Mouse (Mus musculus) MEL (cell line): ENCODE measurements around the gene Col18a1. TPM values are rescaled to one million over a fixed set of nuclear protein-coding genes. Genes with fewer than 3 reads are reported as not detected.

ENCODE experiments used
- DNase-seq: peaks from one replicate; pipeline ENCODE4 v3.0.0; 2011; ENCODE audit warnings: low read depth, low spot score
- H3K27ac ChIP-seq: 2 replicates; pipeline ENCODE4 v1.5.1; 2012; ENCODE audit warnings: low read depth, mild to moderate bottlenecking, control low read depth, low read length, moderate library complexity; ENCODE audit not compliant: control insufficient read depth
- H3K27me3 ChIP-seq, 2 experiments: fragments of 150-350 bp in 1 of 2; sonication (generic) in 1 of 2; 2 replicates each; pipeline ENCODE4 v1.6.1; 2012; ENCODE audit warnings: low read length in 2 of 2, mild to moderate bottlenecking in 2 of 2, improper control_type of control experiment in 1 of 2, moderate library complexity in 1 of 2; ENCODE audit not compliant: insufficient read depth in 2 of 2, control insufficient read depth in 1 of 2
- H3K36me3 ChIP-seq, 2 experiments: 2 replicates each; pipeline ENCODE4 v1.6.1; 2012 to 2014; ENCODE audit warnings: low read length in 2 of 2, improper control_type of control experiment in 1 of 2, inconsistent platforms in 1 of 2, mild to moderate bottlenecking in 1 of 2; ENCODE audit not compliant: insufficient read depth in 2 of 2, control insufficient read depth in 1 of 2
- H3K4me1 ChIP-seq, 2 experiments: fragments of 150-350 bp in 1 of 2; sonication (generic) in 1 of 2; 2 replicates each; pipeline ENCODE4 v1.6.1; 2012; ENCODE audit warnings: low read length in 2 of 2, improper control_type of control experiment in 1 of 2, mild to moderate bottlenecking in 1 of 2; ENCODE audit not compliant: insufficient read depth in 2 of 2, control insufficient read depth in 1 of 2
- H3K4me3 ChIP-seq, 2 experiments: fragments of 150-350 bp in 1 of 2; sonication (generic) in 1 of 2; 2 replicates each; pipeline ENCODE4 v1.5.1; 2012; ENCODE audit warnings: low read depth in 2 of 2, low read length in 2 of 2, mild to moderate bottlenecking in 2 of 2, moderate library complexity in 2 of 2, control low read depth in 1 of 2, improper control_type of control experiment in 1 of 2; ENCODE audit not compliant: control insufficient read depth in 1 of 2, insufficient read depth in 1 of 2
- H3K79me2 ChIP-seq: 2 replicates; pipeline ENCODE4 v1.6.1; 2012; ENCODE audit warnings: mild to moderate bottlenecking, low read length, moderate library complexity; ENCODE audit not compliant: control insufficient read depth, poor library complexity, insufficient read depth
- H3K9ac ChIP-seq: 2 replicates; pipeline ENCODE4 v1.6.1; 2012; ENCODE audit warnings: low read depth, mild to moderate bottlenecking, control low read depth, low read length, moderate library complexity; ENCODE audit not compliant: control insufficient read depth, poor library complexity, severe bottlenecking
- H3K9me3 ChIP-seq: fragments of 150-350 bp; sonication (generic); replicated peaks from 2 replicates; pipeline ENCODE4 v1.6.1; 2012; ENCODE audit warnings: mild to moderate bottlenecking, low read length, improper control_type of control experiment, moderate library complexity; ENCODE audit not compliant: insufficient read depth
- BHLHE40 ChIP-seq: IDR thresholded peaks from 2 replicates; pipeline ENCODE4 v1.6.1; 2012; ENCODE audit warnings: low read depth, mild to moderate bottlenecking, inconsistent platforms, low read length, improper control_type of control experiment, borderline replicate concordance
- CHD1 ChIP-seq: IDR thresholded peaks from 2 replicates; pipeline ENCODE4 v1.6.1; 2012; ENCODE audit warnings: low read depth, mild to moderate bottlenecking, inconsistent platforms, low read length, improper control_type of control experiment
- E2F4 ChIP-seq: IDR thresholded peaks from 2 replicates; pipeline ENCODE4 v1.6.1; 2011; ENCODE audit warnings: low read depth, low read length, improper control_type of control experiment, borderline replicate concordance
- ELF1 ChIP-seq: IDR thresholded peaks from 2 replicates; pipeline ENCODE4 v1.6.1; 2014; ENCODE audit warnings: low read depth, mild to moderate bottlenecking, inconsistent platforms, low read length, improper control_type of control experiment, moderate library complexity
- EP300 ChIP-seq, 2 experiments: IDR thresholded peaks; 2 replicates each; pipeline ENCODE4 v1.6.1; 2011; ENCODE audit warnings: improper control_type of control experiment in 2 of 2, low read length in 2 of 2, low read depth in 1 of 2, mild to moderate bottlenecking in 1 of 2
- ETS1 ChIP-seq: IDR thresholded peaks from 2 replicates; pipeline ENCODE4 v1.6.1; 2012; ENCODE audit warnings: low read depth, mild to moderate bottlenecking, inconsistent platforms, low read length, improper control_type of control experiment, moderate library complexity
- GABPA ChIP-seq: IDR thresholded peaks from 2 replicates; pipeline ENCODE4 v1.6.1; 2012; ENCODE audit warnings: low read depth, mild to moderate bottlenecking, inconsistent platforms, low read length, improper control_type of control experiment, moderate library complexity
- HCFC1 ChIP-seq: IDR thresholded peaks from 2 replicates; pipeline ENCODE4 v1.6.1; 2012; ENCODE audit warnings: low read depth, mild to moderate bottlenecking, inconsistent platforms, low read length, improper control_type of control experiment, moderate library complexity
- JUND ChIP-seq: IDR thresholded peaks from 2 replicates; pipeline ENCODE4 v1.6.1; 2011; ENCODE audit warnings: low read depth, mild to moderate bottlenecking, improper control_type of control experiment, low read length
- MAZ ChIP-seq: IDR thresholded peaks from 2 replicates; pipeline ENCODE4 v1.6.1; 2012; ENCODE audit warnings: low read depth, mild to moderate bottlenecking, inconsistent platforms, low read length, improper control_type of control experiment
- MXI1 ChIP-seq: IDR thresholded peaks from 2 replicates; pipeline ENCODE4 v1.6.1; 2011; ENCODE audit warnings: mild to moderate bottlenecking, low read depth, low read length, improper control_type of control experiment
- RCOR1 ChIP-seq: IDR thresholded peaks from 2 replicates; pipeline ENCODE4 v1.6.1; 2012; ENCODE audit warnings: low read depth, mild to moderate bottlenecking, inconsistent platforms, low read length, improper control_type of control experiment
- SIN3A ChIP-seq: IDR thresholded peaks from 2 replicates; pipeline ENCODE4 v1.6.1; 2012; ENCODE audit warnings: low read length, improper control_type of control experiment, inconsistent platforms
- TAL1 ChIP-seq: IDR thresholded peaks from 2 replicates; pipeline ENCODE4 v1.6.1; 2012; ENCODE audit warnings: mild to moderate bottlenecking, inconsistent platforms, low read length, moderate library complexity, mixed read lengths
- ZKSCAN1 ChIP-seq: IDR thresholded peaks from 2 replicates; pipeline ENCODE4 v1.6.1; 2012; ENCODE audit warnings: low read depth, mild to moderate bottlenecking, inconsistent platforms, low read length, improper control_type of control experiment, moderate library complexity
- ZMIZ1 ChIP-seq: IDR thresholded peaks from 2 replicates; pipeline ENCODE4 v1.6.1; 2012; ENCODE audit warnings: low read depth, mild to moderate bottlenecking, inconsistent platforms, low read length, improper control_type of control experiment, moderate library complexity
- ZNF384 ChIP-seq: IDR thresholded peaks from 2 replicates; pipeline ENCODE4 v1.6.1; 2012; ENCODE audit warnings: low read depth, mild to moderate bottlenecking, inconsistent platforms, low read length, improper control_type of control experiment
- polyA plus RNA-seq, 2 experiments: library from polyadenylated mRNA; stranded (reverse) in 1 of 2; unstranded in 1 of 2; fragments of >175 nt in 1 of 2; fragments of >200 nt in 1 of 2; gene quantifications; 2 replicates each; pipeline versions ENCODE4 v1.2.1 to v1.2.4; 2012; ENCODE audit warnings: low replicate concordance in 2 of 2, low read depth in 1 of 2; ENCODE audit not compliant: insufficient read length in 2 of 2, insufficient read depth in 1 of 2, missing spikeins in 1 of 2
- total RNA-seq: library from RNA; depleted of rRNA; stranded (reverse); fragments of 300-350 nt; gene quantifications from 2 replicates; pipeline ENCODE4 v1.2.3, GENCODE M21; 2012; rRNA removed

Gene Col18a1
- total and polyA plus RNA-seq, 3 experiments = 0.46 to 1.3 TPM; not detected in 1

- H3K36me3 ChIP-seq = no peaks in the 10 kb centered on the region
- no peak overlapping the region for H3K27ac ChIP-seq
- no peaks in the 10 kb centered on the region for H3K79me2 ChIP-seq
- H3K9ac ChIP-seq = no peak overlapping the region
- H3K4me3 ChIP-seq = no peak overlapping the region
- H3K9me3 ChIP-seq = no peaks in the 10 kb centered on the region
- H3K4me1 ChIP-seq = no peaks in the 10 kb centered on the region
- peaks cover 0 to 1% of the 10 kb centered on the region in 2 experiments; a peak in 2 of 4 replicates for H3K27me3 ChIP-seq
- DNase-seq = no peak
- no peak for TF ChIP-seq SIN3A
- TF ChIP-seq ZMIZ1 = no peak
- no peak for TF ChIP-seq E2F4
- TF ChIP-seq GABPA = no peak
- no peak for TF ChIP-seq ZKSCAN1
Measured at GRCm38 (mm10) chr10:77007433-77008108, 158.8 kb downstream of the Col18a1 start.

- Histone ChIP-seq H3K4me1 (no peaks in the 10 kb centered on the region), H3K27me3 (peaks cover 0 to 3% of the 10 kb centered on the region in 2 experiments; a peak in 2 of 4 replicates), H3K9me3 (no peaks in the 10 kb centered on the region), H3K79me2 (no peaks in the 10 kb centered on the region), H3K4me3 (no peak overlapping the region), H3K36me3 (no peaks in the 10 kb centered on the region), H3K27ac (no peak overlapping the region), H3K9ac (no peak overlapping the region)
- DNase-seq = no peak
- no peak for TF ChIP-seq CHD1
- no peak for TF ChIP-seq EP300 (IDR thresholded peaks at IDR 0.05; ENCODE audit: low read depth in 1 of 2, low read length in 2 of 2)
- TF ChIP-seq ELF1 = no peak
- TF ChIP-seq ZNF384 = no peak
- TF ChIP-seq MXI1 = no peak
- no peak for TF ChIP-seq E2F4
- TF ChIP-seq BHLHE40 = no peak
- no peak for TF ChIP-seq JUND
- TF ChIP-seq ZMIZ1 = no peak
- no peak for TF ChIP-seq HCFC1
- TF ChIP-seq RCOR1 = no peak
- TF ChIP-seq ETS1 = no peak
- no peak for TF ChIP-seq GABPA
- TF ChIP-seq MAZ = no peak
- no peak for TF ChIP-seq SIN3A
- TF ChIP-seq ZKSCAN1 = no peak
- TF ChIP-seq TAL1 = no peak
Measured at GRCm38 (mm10) chr10:77004936-77005335, 161.4 kb downstream of the Col18a1 start.

Other genes starting within 250 kb of the Col18a1 start
- 1.1 and 1.2 TPM in 2 replicates for gene Pcbp3, start 204.7 kb downstream of the Col18a1 start, total RNA-seq
- gene Pcbp3, start 204.7 kb downstream of the Col18a1 start, polyA plus RNA-seq = 1 to 10 TPM in 1 of 2 experiments, not detected in 1; 3.3 TPM
- gene Slc19a1, start 134.3 kb downstream of the Col18a1 start, total RNA-seq = 57.7 and 65.3 TPM in 2 replicates
- 10 to 100 TPM in 1 of 2 experiments, not detected in 1; 86.4 TPM for gene Slc19a1, start 134.3 kb downstream of the Col18a1 start, polyA plus RNA-seq
- 13.5 and 20.3 TPM in 2 replicates for gene Pofut2, start 92.7 kb upstream of the Col18a1 start, total RNA-seq
- 10 to 100 TPM in 1 of 2 experiments, not detected in 1; 24.5 TPM for gene Pofut2, start 92.7 kb upstream of the Col18a1 start, polyA plus RNA-seq